Mouse (Mus musculus): ENCODE measurements around the gene Klhl25. TPM values are rescaled to one million over a fixed set of nuclear protein-coding genes. Genes with fewer than 3 reads are reported as not detected.

Gene Klhl25
- polyA plus RNA-seq, 1 experiment = 24.5 TPM

DNA sequence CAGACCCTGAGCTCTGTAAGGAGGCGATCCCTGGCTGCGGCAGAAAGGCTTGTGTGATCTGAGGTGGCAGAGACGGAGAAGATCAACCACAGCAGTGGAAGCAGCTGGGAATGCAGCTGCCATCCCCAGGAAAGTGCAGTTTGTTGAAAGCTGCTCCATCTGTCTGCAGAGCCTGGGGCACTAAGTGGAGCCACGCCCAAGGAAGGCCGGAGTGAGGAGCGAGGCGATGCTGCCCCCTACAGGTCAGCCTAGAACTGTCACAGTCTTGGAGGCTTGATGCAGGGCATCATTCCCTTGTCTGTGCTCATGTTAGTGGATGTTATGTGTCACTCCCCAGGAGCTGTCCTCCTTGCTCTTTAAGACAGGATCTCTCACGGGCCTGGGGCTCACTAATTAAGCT lies 32.5 kb downstream of the Klhl25 start:
- TF ChIP-seq POLR2A (IDR thresholded peaks at IDR 0.05; ENCODE audit: control insufficient read depth, extremely low read depth, insufficient read depth, low read length, poor library complexity) (no peak), CTCF (IDR thresholded peaks at IDR 0.05; ENCODE audit: borderline replicate concordance, control insufficient read depth, extremely low read depth, insufficient read depth, low read length, poor library complexity) (peak; percentile 89)
- Histone ChIP-seq H3K4me1 (replicated peaks; ENCODE audit: control insufficient read depth, insufficient read depth, low read length) (peaks cover 14% of the 10 kb centered on the region), H3K36me3 (ENCODE audit: control insufficient read depth, insufficient read depth, low read length) (no peaks in the 10 kb centered on the region), H3K27me3 (ENCODE audit: control insufficient read depth, insufficient read depth, low read length) (no peaks in the 10 kb centered on the region), H3K4me3 (ENCODE audit: control insufficient read depth, insufficient read depth, low read length) (no peak overlapping the region), H3K27ac (ENCODE audit: control insufficient read depth, insufficient read depth, low read length) (no peak overlapping the region)
- peak; percentile 85 for DNase-seq
- WGBS = 12% methylated on average over 8 of the region's 8 CpGs

DNA sequence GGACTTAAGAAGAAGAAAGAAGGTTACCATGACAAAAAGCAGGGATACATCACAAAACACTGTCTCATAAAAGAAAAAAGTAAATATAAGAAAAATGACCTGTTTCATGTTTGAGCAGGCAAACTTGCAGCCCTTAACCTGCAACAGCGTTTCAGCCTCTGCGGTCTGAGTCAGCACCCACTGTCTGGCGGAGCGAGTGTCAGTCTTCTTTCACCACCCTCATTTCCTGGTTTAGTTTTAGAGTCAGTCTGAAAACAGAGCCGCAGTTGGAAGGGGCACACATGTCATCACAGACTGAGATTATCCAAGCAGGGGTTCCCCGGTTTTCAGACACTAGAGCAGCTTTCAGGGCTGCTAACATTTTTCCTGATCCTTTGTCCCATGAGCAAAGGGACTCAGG lies 33.3 kb downstream of the Klhl25 start:
- WGBS = 7% methylated on average over 6 of the region's 6 CpGs
- Histone ChIP-seq H3K4me1 (replicated peaks; ENCODE audit: control insufficient read depth, insufficient read depth, low read length) (peaks cover 14% of the 10 kb centered on the region), H3K4me3 (ENCODE audit: control insufficient read depth, insufficient read depth, low read length) (no peak overlapping the region), H3K36me3 (ENCODE audit: control insufficient read depth, insufficient read depth, low read length) (no peaks in the 10 kb centered on the region), H3K27ac (ENCODE audit: control insufficient read depth, insufficient read depth, low read length) (peak overlapping the region; percentile 32; the same call in 1 of the 2 replicates), H3K27me3 (ENCODE audit: control insufficient read depth, insufficient read depth, low read length) (no peaks in the 10 kb centered on the region)
- DNase-seq = peak; percentile 39
- TF ChIP-seq POLR2A (IDR thresholded peaks at IDR 0.05; ENCODE audit: control insufficient read depth, extremely low read depth, insufficient read depth, low read length, poor library complexity) = no peak
- no peak for TF ChIP-seq CTCF (IDR thresholded peaks at IDR 0.05; ENCODE audit: borderline replicate concordance, control insufficient read depth, extremely low read depth, insufficient read depth, low read length, poor library complexity)

DNA sequence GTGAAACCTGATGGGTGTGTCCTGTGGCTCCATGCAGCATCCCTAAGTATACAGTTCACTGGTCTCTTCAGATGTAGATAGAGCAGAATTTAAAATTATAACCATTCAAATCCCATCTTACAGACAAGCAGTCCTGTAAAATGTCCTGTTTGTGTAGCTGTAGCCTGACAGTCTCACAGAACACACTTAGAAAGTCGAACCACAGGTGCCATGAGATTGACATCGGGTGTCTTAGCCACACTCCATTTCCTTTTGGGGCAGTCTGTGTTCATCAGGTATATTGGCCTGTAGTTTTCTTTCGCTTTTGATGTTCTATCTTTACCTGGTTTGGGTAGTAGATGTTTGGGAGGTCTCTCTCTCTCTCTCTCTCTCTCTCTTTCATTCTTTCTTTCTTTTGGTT lies 33.7 kb downstream of the Klhl25 start:
- Histone ChIP-seq H3K36me3 (ENCODE audit: control insufficient read depth, insufficient read depth, low read length) (no peaks in the 10 kb centered on the region), H3K27ac (ENCODE audit: control insufficient read depth, insufficient read depth, low read length) (peak overlapping the region; percentile 32; the same call in 1 of the 2 replicates), H3K4me1 (replicated peaks; ENCODE audit: control insufficient read depth, insufficient read depth, low read length) (peaks cover 14% of the 10 kb centered on the region), H3K4me3 (ENCODE audit: control insufficient read depth, insufficient read depth, low read length) (no peak overlapping the region), H3K27me3 (ENCODE audit: control insufficient read depth, insufficient read depth, low read length) (no peaks in the 10 kb centered on the region)
- DNase-seq = no peak
- TF ChIP-seq CTCF (IDR thresholded peaks at IDR 0.05; ENCODE audit: borderline replicate concordance, control insufficient read depth, extremely low read depth, insufficient read depth, low read length, poor library complexity) = no peak
- TF ChIP-seq POLR2A (IDR thresholded peaks at IDR 0.05; ENCODE audit: control insufficient read depth, extremely low read depth, insufficient read depth, low read length, poor library complexity) = no peak
- 15% methylated on average over 3 of the region's 3 CpGs for WGBS

DNA sequence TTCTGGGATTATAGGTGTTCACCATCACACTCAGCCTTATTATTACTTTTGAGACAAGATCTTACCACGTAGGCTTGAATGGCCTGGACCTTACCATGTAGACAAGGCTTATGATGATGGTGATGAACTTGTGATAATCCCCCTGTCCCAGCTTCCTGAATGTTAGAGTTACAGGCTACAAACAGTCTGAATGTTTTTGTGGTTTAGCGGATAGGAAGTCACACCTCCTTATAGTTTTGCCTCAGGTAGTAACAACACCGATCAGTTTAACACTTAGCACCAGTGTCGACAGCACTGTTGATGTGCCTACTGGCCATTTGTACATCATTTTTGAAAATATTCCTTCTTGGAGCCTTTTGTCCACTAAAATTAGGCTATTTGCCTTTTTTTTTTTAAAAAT lies 43.4 kb downstream of the Klhl25 start:
- no peak for TF ChIP-seq CTCF (IDR thresholded peaks at IDR 0.05; ENCODE audit: borderline replicate concordance, control insufficient read depth, extremely low read depth, insufficient read depth, low read length, poor library complexity)
- no peak for TF ChIP-seq POLR2A (IDR thresholded peaks at IDR 0.05; ENCODE audit: control insufficient read depth, extremely low read depth, insufficient read depth, low read length, poor library complexity)
- no peaks in the 10 kb centered on the region for H3K27me3 ChIP-seq (ENCODE audit: control insufficient read depth, insufficient read depth, low read length)
- H3K27ac ChIP-seq (ENCODE audit: control insufficient read depth, insufficient read depth, low read length) = no peak overlapping the region
- no peak overlapping the region for H3K4me3 ChIP-seq (ENCODE audit: control insufficient read depth, insufficient read depth, low read length)
- H3K4me1 ChIP-seq (replicated peaks; ENCODE audit: control insufficient read depth, insufficient read depth, low read length) = peaks cover 6% of the 10 kb centered on the region; the same call in 1 of the 2 replicates
- no peaks in the 10 kb centered on the region for H3K36me3 ChIP-seq (ENCODE audit: control insufficient read depth, insufficient read depth, low read length)
- 59% methylated on average over 4 of the region's 4 CpGs for WGBS
- no peak for DNase-seq

DNA sequence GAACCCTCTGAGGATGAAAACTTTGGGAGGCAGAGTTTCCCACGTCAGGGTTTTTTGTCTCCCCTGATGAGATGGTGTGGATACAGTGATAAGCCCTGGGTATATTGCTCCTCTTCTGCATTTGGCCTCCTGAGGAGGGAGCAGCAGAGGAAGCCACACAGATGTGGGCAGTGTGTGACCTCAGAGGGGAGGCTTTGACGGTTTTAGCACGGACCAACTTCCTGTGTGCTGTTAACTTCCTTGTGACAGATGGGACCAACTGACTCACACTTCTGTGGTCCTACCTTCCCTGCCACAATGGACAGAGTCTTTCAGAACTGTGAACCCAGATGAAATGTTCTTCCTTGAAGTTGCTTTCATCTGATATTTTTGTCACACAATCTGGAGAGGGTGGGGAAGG lies 44.6 kb downstream of the Klhl25 start:
- Histone ChIP-seq H3K4me1 (replicated peaks; ENCODE audit: control insufficient read depth, insufficient read depth, low read length) (peaks cover 6% of the 10 kb centered on the region; the same call in 1 of the 2 replicates), H3K4me3 (ENCODE audit: control insufficient read depth, insufficient read depth, low read length) (no peak overlapping the region), H3K27ac (ENCODE audit: control insufficient read depth, insufficient read depth, low read length) (no peak overlapping the region; the same call in 1 of the 2 replicates), H3K27me3 (ENCODE audit: control insufficient read depth, insufficient read depth, low read length) (no peaks in the 10 kb centered on the region), H3K36me3 (ENCODE audit: control insufficient read depth, insufficient read depth, low read length) (no peaks in the 10 kb centered on the region)
- no peak for DNase-seq
- TF ChIP-seq CTCF (IDR thresholded peaks at IDR 0.05; ENCODE audit: borderline replicate concordance, control insufficient read depth, extremely low read depth, insufficient read depth, low read length, poor library complexity) (no peak), POLR2A (IDR thresholded peaks at IDR 0.05; ENCODE audit: control insufficient read depth, extremely low read depth, insufficient read depth, low read length, poor library complexity) (no peak)
- WGBS = 6% methylated on average over 3 of the region's 3 CpGs

DNA sequence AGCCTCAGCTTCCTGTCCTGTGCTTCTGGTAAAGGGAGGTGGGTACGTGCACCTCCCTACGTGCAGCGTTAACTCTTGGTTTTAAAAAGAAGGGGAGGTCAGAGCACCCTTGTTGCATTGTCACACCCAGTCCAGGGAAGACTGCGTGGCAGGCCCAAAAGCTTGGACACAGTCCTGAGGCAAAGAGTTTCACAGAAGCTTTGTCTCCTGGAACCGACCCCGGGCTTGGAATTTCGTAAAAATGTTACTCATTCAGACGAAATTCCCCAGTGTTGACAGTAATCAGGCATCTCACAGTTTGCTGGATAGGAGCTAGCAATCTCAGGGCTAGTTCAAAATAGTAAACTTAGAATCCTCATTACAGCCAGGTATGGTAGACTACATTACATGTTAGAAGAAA lies 45.6 kb downstream of the Klhl25 start:
- no peak for DNase-seq
- H3K27me3 ChIP-seq (ENCODE audit: control insufficient read depth, insufficient read depth, low read length) = no peaks in the 10 kb centered on the region
- no peak overlapping the region for H3K4me3 ChIP-seq (ENCODE audit: control insufficient read depth, insufficient read depth, low read length)
- H3K27ac ChIP-seq (ENCODE audit: control insufficient read depth, insufficient read depth, low read length) = no peak overlapping the region
- H3K4me1 ChIP-seq (replicated peaks; ENCODE audit: control insufficient read depth, insufficient read depth, low read length) = peaks cover 6% of the 10 kb centered on the region; the same call in 1 of the 2 replicates
- 84% methylated on average over 8 of the region's 8 CpGs for WGBS
- TF ChIP-seq POLR2A (IDR thresholded peaks at IDR 0.05; ENCODE audit: control insufficient read depth, extremely low read depth, insufficient read depth, low read length, poor library complexity) (no peak), CTCF (IDR thresholded peaks at IDR 0.05; ENCODE audit: borderline replicate concordance, control insufficient read depth, extremely low read depth, insufficient read depth, low read length, poor library complexity) (no peak)
- no peaks in the 10 kb centered on the region for H3K36me3 ChIP-seq (ENCODE audit: control insufficient read depth, insufficient read depth, low read length)

DNA sequence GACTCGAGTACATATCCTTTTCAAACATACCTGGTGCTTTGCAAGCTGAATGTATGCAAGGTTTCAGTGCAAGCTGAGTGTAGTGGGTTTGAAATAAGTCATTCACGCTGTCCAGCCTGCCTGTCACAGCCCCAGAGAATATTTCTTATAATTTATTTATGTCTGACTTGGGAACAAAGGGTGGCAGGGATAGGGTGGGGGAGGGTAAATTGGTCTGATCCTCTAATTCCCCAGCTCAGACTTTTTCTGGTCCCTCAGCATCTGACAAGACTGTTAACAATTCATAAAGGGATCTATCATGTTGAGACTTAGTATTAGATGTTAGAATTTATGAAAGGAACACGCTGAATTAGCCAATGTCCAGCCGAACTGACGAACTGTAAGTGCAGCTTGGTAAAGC lies 48.9 kb downstream of the Klhl25 start:
- no peak for TF ChIP-seq CTCF (IDR thresholded peaks at IDR 0.05; ENCODE audit: borderline replicate concordance, control insufficient read depth, extremely low read depth, insufficient read depth, low read length, poor library complexity)
- TF ChIP-seq POLR2A (IDR thresholded peaks at IDR 0.05; ENCODE audit: control insufficient read depth, extremely low read depth, insufficient read depth, low read length, poor library complexity) = no peak
- Histone ChIP-seq H3K27me3 (ENCODE audit: control insufficient read depth, insufficient read depth, low read length) (no peaks in the 10 kb centered on the region), H3K36me3 (ENCODE audit: control insufficient read depth, insufficient read depth, low read length) (no peaks in the 10 kb centered on the region), H3K27ac (ENCODE audit: control insufficient read depth, insufficient read depth, low read length) (no peak overlapping the region), H3K4me1 (replicated peaks; ENCODE audit: control insufficient read depth, insufficient read depth, low read length) (peaks cover 6% of the 10 kb centered on the region; the same call in 1 of the 2 replicates), H3K4me3 (ENCODE audit: control insufficient read depth, insufficient read depth, low read length) (no peak overlapping the region)
- 93% methylated on average over 5 of the region's 5 CpGs for whole genome bisulfite sequencing
- DNase-seq = no peak

Measured in thymus, adult 2 months (tissue).